Mouse (Mus musculus) liver, embryonic 14.5 days (tissue): ENCODE results near the gene Cdc37. TPM values are rescaled to one million over a fixed set of nuclear protein-coding genes. Genes with fewer than 3 reads are reported as not detected.

Source experiments
- ATAC-seq: fragments of 200-750 bp; cut with Nextera tagmentation; 2 replicates; pipeline ENCODE4 v1.8.0; 2017; ENCODE audit warnings: moderate number of reproducible peaks, mild to moderate bottlenecking, moderate library complexity; ENCODE audit not compliant: insufficient read depth
- DNase-seq, 3 experiments: peaks; one replicate each; pipeline ENCODE4 v3.0.0-alpha.2; 2012 to 2013; ENCODE audit warnings: low read depth in 3 of 3, low spot score in 3 of 3
- H3K27ac ChIP-seq: fragments of 300-500 bp; sonication (generic); 2 replicates; pipeline ENCODE4 v1.5.1; 2014; ENCODE audit warnings: moderate library complexity, mild to moderate bottlenecking, control low read depth, inconsistent platforms
- H3K27me3 ChIP-seq: fragments of 300-500 bp; sonication (generic); 2 replicates; pipeline ENCODE4 v1.6.1; 2014; ENCODE audit warnings: mild to moderate bottlenecking, low read length, moderate library complexity; ENCODE audit not compliant: control insufficient read depth, insufficient read depth
- H3K36me3 ChIP-seq: fragments of 300-500 bp; sonication (generic); replicated peaks from 2 replicates; pipeline ENCODE4 v1.6.1; 2014; ENCODE audit warnings: low read depth; ENCODE audit not compliant: control insufficient read depth, insufficient read depth
- H3K4me1 ChIP-seq, 2 experiments: fragments of 200-500 bp in 1 of 2; fragments of 300-500 bp in 1 of 2; sonication (generic) in 1 of 2; replicated peaks; 2 replicates each; pipeline ENCODE4 v1.6.1; 2012 to 2014; ENCODE audit warnings: antibody characterized with exemption in 1 of 2, inconsistent platforms in 1 of 2, low read length in 1 of 2; ENCODE audit not compliant: control insufficient read depth in 2 of 2, insufficient read depth in 2 of 2
- H3K4me2 ChIP-seq: fragments of 300-500 bp; sonication (generic); 2 replicates; pipeline ENCODE4 v1.6.1; 2014; ENCODE audit warnings: low read depth, mild to moderate bottlenecking, control low read depth, moderate library complexity
- H3K4me3 ChIP-seq, 2 experiments: fragments of 200-500 bp in 1 of 2; fragments of 300-500 bp in 1 of 2; sonication (generic) in 1 of 2; 2 replicates each; pipeline ENCODE4 v1.5.1; 2012 to 2014; ENCODE audit warnings: low read depth in 2 of 2, low read length in 2 of 2, mild to moderate bottlenecking in 2 of 2, control low read depth in 1 of 2, inconsistent platforms in 1 of 2, moderate library complexity in 1 of 2; ENCODE audit not compliant: insufficient read depth in 1 of 2
- H3K9ac ChIP-seq: fragments of 300-500 bp; sonication (generic); replicated peaks from 2 replicates; pipeline ENCODE4 v1.6.1; 2014; ENCODE audit warnings: mild to moderate bottlenecking, control low read depth, moderate library complexity
- H3K9me3 ChIP-seq: fragments of 300-500 bp; sonication (generic); 2 replicates; pipeline ENCODE4 v1.6.1; 2016; ENCODE audit warnings: low read length, mixed read lengths; ENCODE audit not compliant: control insufficient read depth
- CTCF ChIP-seq: IDR thresholded peaks from 2 replicates; pipeline ENCODE4 v1.5.1; 2016; ENCODE audit warnings: antibody characterized with exemption, low read depth, control low read depth
- EP300 ChIP-seq: IDR thresholded peaks from 2 replicates; pipeline ENCODE4 v1.6.1; 2016; ENCODE audit warnings: antibody characterized with exemption, low read depth
- WGBS: fragments of 180-500 bp; shearing (Covaris S2); extraction: QIAGEN DNeasy Blood & Tissue Kit; methylation state at CpG from one replicate; pipeline ENCODE4 v1.1.7; 2014; ENCODE audit not compliant: insufficient replicate concordance; 5-methylcytosine and 5-hydroxymethylcytosine counted together
- polyA plus RNA-seq, 2 experiments: library from polyadenylated mRNA; depleted of rRNA in 1 of 2; stranded (reverse) in 1 of 2; unstranded in 1 of 2; fragments of >200 nt; fragmentation: Nextera tagmentation in 1 of 2; extraction: Ambion mirVana in 1 of 2; gene quantifications; 2 replicates each; pipeline versions ENCODE4 v1.2.1 to v1.2.3; 2012 to 2014

Cdc37 gene
- polyA plus RNA-seq, 2 experiments = 118 to 123 TPM

DNA sequence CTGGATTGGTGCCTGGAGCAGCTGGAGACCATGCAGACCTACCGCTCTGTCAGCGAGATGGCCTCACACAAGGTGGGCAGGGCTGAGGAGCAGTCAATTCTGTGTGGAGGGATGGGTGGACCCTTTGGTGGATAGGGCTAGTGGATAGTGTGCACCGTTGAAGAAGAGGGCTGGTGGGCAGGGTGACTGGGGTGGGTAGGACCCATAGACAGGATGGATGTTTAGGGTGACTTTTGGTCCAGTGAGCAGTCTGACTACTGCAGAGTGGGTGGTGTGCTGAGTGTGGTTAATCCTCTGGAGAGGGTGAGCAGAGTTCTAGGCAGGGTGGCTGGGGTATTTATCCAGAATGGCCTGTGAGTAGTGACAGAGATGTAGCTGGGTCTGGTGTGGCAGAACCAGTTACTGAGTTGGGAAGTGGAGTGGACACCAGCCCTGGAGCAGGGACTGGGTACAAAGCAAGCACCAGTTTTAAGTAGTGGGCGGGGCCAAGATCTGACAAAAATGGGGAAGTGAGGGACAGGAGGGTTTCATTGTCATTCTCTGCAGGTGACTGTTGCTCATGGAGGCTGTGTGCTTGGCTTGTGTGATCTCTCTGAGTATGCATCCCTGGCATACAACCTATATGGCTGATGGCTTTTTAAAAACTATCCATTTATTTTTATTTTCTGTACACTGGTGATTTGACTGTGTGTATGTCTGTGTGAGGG is 45.2 kb upstream of the Cdc37 start:
- ATAC-seq (no peak), DNase-seq (no peak)
- no peak overlapping the region for H3K9ac ChIP-seq

GRCm38 (mm10) chr9:21193786-21194185 is 44.0 kb upstream of the Cdc37 start:
- H3K4me1 ChIP-seq = no peaks in the 10 kb centered on the region

More for the DNA sequence above, 45.2 kb upstream of the Cdc37 start:
- H3K36me3 ChIP-seq = no peaks in the 10 kb centered on the region
- H3K27me3 ChIP-seq = no peaks in the 10 kb centered on the region
- H3K4me3 ChIP-seq = no peak overlapping the region
- H3K27ac ChIP-seq = no peak overlapping the region
- no peaks in the 10 kb centered on the region for H3K9me3 ChIP-seq
- no peak overlapping the region for H3K4me2 ChIP-seq
- H3K4me1 ChIP-seq = no peaks in the 10 kb centered on the region
- 66% methylated on average over 4 of the region's 4 CpGs for whole genome bisulfite sequencing
- no peak for TF ChIP-seq EP300
- TF ChIP-seq CTCF = no peak

GRCm38 (mm10) chr9:21190670-21191069 is 40.9 kb upstream of the Cdc37 start:
- Histone ChIP-seq H3K4me1 (no peaks in the 10 kb centered on the region), H3K27ac (no peak overlapping the region), H3K4me3 (no peak overlapping the region), H3K4me2 (no peak overlapping the region), H3K27me3 (no peaks in the 10 kb centered on the region), H3K36me3 (no peaks in the 10 kb centered on the region), H3K9ac (no peak overlapping the region), H3K9me3 (no peaks in the 10 kb centered on the region)
- no peak for ATAC-seq
- TF ChIP-seq EP300 = no peak
- no peak for TF ChIP-seq CTCF
- DNase-seq = no peak
- 65% methylated on average over 3 of the region's 3 CpGs for WGBS

More at GRCm38 (mm10) chr9:21193786-21194185, 44.0 kb upstream of the Cdc37 start:
- Histone ChIP-seq H3K9ac (no peak overlapping the region), H3K4me2 (no peak overlapping the region), H3K27me3 (no peaks in the 10 kb centered on the region), H3K9me3 (no peaks in the 10 kb centered on the region), H3K4me3 (no peak overlapping the region), H3K36me3 (no peaks in the 10 kb centered on the region), H3K27ac (no peak overlapping the region)
- no peak for TF ChIP-seq CTCF
- WGBS = 61% methylated on average over 3 of the region's 3 CpGs
- DNase-seq = no peak
- ATAC-seq = no peak

DNA sequence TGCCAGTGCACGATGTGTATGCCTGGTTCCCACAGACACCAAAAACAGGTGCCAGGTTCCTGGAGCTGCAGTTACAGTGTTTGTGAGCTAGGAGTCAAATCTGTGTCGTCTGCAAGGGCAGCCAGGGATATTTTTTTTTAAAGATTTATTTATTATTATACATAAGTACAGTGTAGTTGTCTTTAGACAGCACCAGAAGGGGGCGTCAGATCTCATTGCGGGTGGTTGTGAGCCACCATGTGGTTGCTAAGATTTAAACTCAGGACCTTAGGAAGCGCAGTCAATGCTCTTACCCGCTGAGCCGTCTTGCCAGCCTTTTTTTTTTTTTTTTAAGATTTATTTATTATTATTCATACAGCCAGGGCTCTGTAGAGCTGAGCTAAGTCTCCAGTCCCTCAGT is 40.1 kb upstream of the Cdc37 start:
- WGBS = 36% methylated on average over 7 of the region's 7 CpGs
- H3K4me3 ChIP-seq = no peak overlapping the region

DNA sequence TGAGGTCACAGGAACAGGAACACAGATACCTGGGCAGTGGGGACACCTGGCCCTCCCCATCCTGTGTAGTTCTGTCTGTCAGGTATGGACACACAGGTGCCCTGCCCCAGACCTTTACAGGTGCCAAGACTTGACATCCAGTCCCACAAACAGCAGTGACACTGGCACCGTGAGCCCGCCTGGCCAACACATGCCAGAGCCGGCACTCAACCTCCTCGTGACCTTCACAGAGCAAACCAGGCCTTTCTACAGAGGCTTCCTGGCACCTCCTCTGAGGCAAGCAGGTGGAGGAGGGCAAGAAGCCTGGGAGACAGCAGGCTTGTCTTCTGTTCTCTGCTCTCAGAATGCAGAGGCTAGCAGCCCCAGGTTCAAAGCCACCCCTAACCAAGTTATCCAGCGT is 35.7 kb upstream of the Cdc37 start:
- no peak for DNase-seq
- Histone ChIP-seq H3K9me3 (no peaks in the 10 kb centered on the region), H3K4me1 (peaks cover 3 to 15% of the 10 kb centered on the region in 2 experiments), H3K36me3 (no peaks in the 10 kb centered on the region), H3K27me3 (no peaks in the 10 kb centered on the region), H3K4me2 (no peak overlapping the region), H3K4me3 (no peak overlapping the region), H3K27ac (no peak overlapping the region), H3K9ac (no peak overlapping the region)
- TF ChIP-seq CTCF = no peak
- TF ChIP-seq EP300 = no peak
- WGBS = 79% methylated on average over 5 of the region's 5 CpGs
- no peak for ATAC-seq

More for the DNA sequence above, 40.1 kb upstream of the Cdc37 start:
- TF ChIP-seq EP300 (no peak), CTCF (peak; percentile 30)
- DNase-seq (no peak), ATAC-seq (no peak)
- no peak overlapping the region for H3K27ac ChIP-seq
- H3K9ac ChIP-seq = no peak overlapping the region
- no peaks in the 10 kb centered on the region for H3K9me3 ChIP-seq
- no peaks in the 10 kb centered on the region for H3K4me1 ChIP-seq
- H3K36me3 ChIP-seq = no peaks in the 10 kb centered on the region
- no peak overlapping the region for H3K4me2 ChIP-seq
- no peaks in the 10 kb centered on the region for H3K27me3 ChIP-seq
